Mouse (Mus musculus): ENCODE data around the gene Ngef.

DNA sequence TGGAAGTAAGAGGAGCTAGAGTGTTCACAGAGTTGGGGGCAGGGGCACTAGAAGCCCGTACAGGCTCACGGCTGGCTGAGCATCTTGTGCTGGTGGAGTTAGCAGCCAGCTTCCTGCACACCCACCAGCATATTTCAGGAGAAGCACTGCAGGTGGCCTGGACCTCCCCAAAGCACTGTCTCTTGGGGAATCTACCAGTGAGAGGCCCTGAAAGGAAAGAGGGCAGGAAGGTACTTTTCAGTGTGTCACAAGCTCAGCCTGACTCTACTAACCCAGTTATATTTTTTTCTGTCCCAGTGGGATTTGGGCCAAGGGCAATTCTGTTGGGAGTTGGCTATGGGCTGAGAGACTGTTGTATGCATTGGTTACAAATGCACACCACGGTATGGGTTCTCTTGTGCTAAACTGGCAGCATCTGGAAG is 48.2 kb upstream of the Ngef start:
- TF ChIP-seq NELFE (IDR thresholded peaks at IDR 0.05; ENCODE audit: low read depth, low read length) (no peak), NRF1 (IDR thresholded peaks at IDR 0.05; ENCODE audit: insufficient read depth, low read depth, low read length, poor library complexity, severe bottlenecking) (no peak), EP300 (IDR thresholded peaks at IDR 0.05; ENCODE audit: low read depth in 1 of 2, low read length in 2 of 2) (no peak), CTCF (IDR thresholded peaks at IDR 0.05 in 2 of 3, conservative IDR thresholded peaks at IDR 0.05 in 1 of 3; ENCODE audit: control insufficient read depth in 1 of 3, insufficient read depth in 1 of 3, low read depth in 2 of 3, low read length in 3 of 3, poor library complexity in 1 of 3, severe bottlenecking in 1 of 3) (no peak), CHD2 (IDR thresholded peaks at IDR 0.05; ENCODE audit: low read length) (no peak)

Measured in MEL (cell line).